Mouse (Mus musculus) B cell, adult 2 months (primary cell): Measurements from ENCODE around the gene Atg7.
"Not testable (repeated sequence)": the region's sequence is repeated elsewhere in the genome, so short reads cannot be mapped to it uniquely, and the experiment has no call there.

Experiments
- DNase-seq, 2 experiments: peaks; one replicate each; pipeline ENCODE4 v3.0.0; 2022

Atg7 gene

GRCm38 (mm10) chr6:114642601-114643528, at the start of gene Atg7:
TSS of gene Atg7 (plus strand) at chr6:114643097.
- peak; percentile 95 to 96 for DNase-seq

- peak; percentile 6 to 11 for DNase-seq
Observed at GRCm38 (mm10) chr6:114614076-114614475, 28.8 kb upstream of the Atg7 start.

GRCm38 (mm10) chr6:114633886-114634285, 9.0 kb upstream of the Atg7 start:
- DNase-seq, result not testable (repeated sequence)

GRCm38 (mm10) chr6:114643716-114644115, 819 bp downstream of the Atg7 start:
- DNase-seq, result peak; percentile 13 to 17

GRCm38 (mm10) chr6:114644531-114644930, 1.6 kb downstream of the Atg7 start:
- DNase-seq, result peak in 1 of 2 experiments; percentile 12

GRCm38 (mm10) chr6:114646201-114646600, 3.3 kb downstream of the Atg7 start:
- DNase-seq, result no peak

- DNase-seq, result no peak
Observed at GRCm38 (mm10) chr6:114647011-114647410, 4.1 kb downstream of the Atg7 start.

GRCm38 (mm10) chr6:114648352-114649030, 5.6 kb downstream of the Atg7 start:
- DNase-seq, result no peak

GRCm38 (mm10) chr6:114652209-114652608, 9.3 kb downstream of the Atg7 start:
- DNase-seq, result no peak

- no peak for DNase-seq
Observed at GRCm38 (mm10) chr6:114656826-114657600, 14.1 kb downstream of the Atg7 start.

- no peak for DNase-seq
Observed at GRCm38 (mm10) chr6:114657807-114658206, 14.9 kb downstream of the Atg7 start.

GRCm38 (mm10) chr6:114659278-114659991, 16.5 kb downstream of the Atg7 start:
- no peak for DNase-seq

GRCm38 (mm10) chr6:114659992-114660800, 17.3 kb downstream of the Atg7 start:
- DNase-seq, result no peak

- DNase-seq, result no peak
Observed at GRCm38 (mm10) chr6:114663707-114664106, 20.8 kb downstream of the Atg7 start.

GRCm38 (mm10) chr6:114664716-114665115, 21.8 kb downstream of the Atg7 start:
- no peak for DNase-seq

GRCm38 (mm10) chr6:114667518-114667917, 24.6 kb downstream of the Atg7 start:
- no peak for DNase-seq

GRCm38 (mm10) chr6:114674771-114675170, 31.9 kb downstream of the Atg7 start:
- no peak for DNase-seq

GRCm38 (mm10) chr6:114676091-114676490, 33.2 kb downstream of the Atg7 start:
- DNase-seq, result no peak

GRCm38 (mm10) chr6:114682092-114682711, 39.3 kb downstream of the Atg7 start:
- no peak for DNase-seq

GRCm38 (mm10) chr6:114683741-114684140, 40.8 kb downstream of the Atg7 start:
- no peak for DNase-seq

GRCm38 (mm10) chr6:114684407-114684806, 41.5 kb downstream of the Atg7 start:
- DNase-seq, result no peak
